Mouse (Mus musculus): ENCODE data around the gene Mars.

DNA sequence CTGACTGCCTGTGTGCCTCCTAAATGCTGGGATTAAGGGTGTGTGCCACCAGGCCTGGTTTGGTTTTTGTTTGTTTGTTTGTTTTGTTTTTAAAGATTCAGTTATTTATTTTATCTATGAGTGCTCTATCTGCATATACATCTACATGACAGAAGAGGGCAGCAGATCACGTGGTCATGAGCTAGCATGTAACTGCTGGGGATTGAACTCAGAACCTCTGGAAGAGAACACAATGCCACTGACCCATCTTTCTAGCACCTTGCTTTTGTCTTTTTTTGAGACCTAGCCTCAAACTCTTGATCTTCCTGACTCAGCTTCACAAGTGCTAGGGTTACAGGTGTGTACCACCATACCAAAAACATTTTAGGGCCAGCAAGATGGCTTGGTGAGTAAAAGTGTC is 23.7 kb upstream of the Mars start:
- TF ChIP-seq FLI1 (IDR thresholded peaks at IDR 0.05; ENCODE audit: low read length) (no peak), GATA1 (IDR thresholded peaks at IDR 0.05; ENCODE audit: borderline replicate concordance, low read length) (no peak)

Data from megakaryocyte, embryonic 14.5 days (primary cell).